Mouse (Mus musculus) urinary bladder, postnatal 36 days (tissue): ENCODE data around the gene Cdh24.
A peak's percentile ranks its signal among the peaks of the same experiment; 100 is the strongest.
"Not testable (repeated sequence)": the region's sequence is repeated elsewhere in the genome, so short reads cannot be mapped to it uniquely, and the experiment has no call there.

Source experiments
- DNase-seq, 2 experiments: peaks; one replicate each; pipeline ENCODE4 v3.0.0; 2022; ENCODE audit warnings: low spot score in 2 of 2, mixed read lengths in 1 of 2

Gene Cdh24

DNA sequence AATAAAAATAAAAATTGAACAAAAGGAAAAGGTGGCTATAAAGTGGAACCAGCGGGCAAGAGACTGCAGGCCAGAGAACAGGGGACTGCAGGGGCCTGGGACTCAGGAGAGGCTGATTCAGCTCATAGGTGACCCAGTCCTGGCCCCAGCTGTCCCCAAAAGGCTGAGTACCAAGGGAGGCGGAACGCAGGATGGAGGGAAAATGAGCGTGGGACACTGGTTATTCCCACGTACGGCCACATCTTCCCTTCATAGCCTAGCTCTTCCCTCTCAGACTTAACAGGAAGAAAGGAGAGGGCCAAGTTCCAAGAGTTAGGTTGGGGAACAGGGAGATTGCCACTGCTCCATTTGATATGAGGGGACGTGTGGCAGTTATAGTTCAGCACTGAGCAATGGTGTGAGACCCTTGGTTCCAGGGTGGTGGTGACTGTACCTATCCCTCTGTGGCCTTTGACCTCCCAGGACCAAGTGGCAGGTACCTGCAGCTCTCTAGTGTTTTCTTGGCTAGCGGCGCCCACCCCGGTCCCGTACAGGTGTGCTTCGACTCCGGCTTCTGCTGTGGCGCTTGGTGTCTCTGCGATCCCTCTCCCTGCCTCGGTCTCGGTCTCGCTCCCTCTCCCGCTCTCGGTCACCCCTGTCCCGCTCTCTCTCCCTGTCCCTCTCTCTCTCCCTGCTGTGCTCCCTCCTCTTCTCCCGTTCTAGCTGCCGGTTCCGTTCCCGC is 1.2 kb upstream of the Cdh24 start:
- no peak for DNase-seq

GRCm38 (mm10) chr14:54640946-54641304 is 239 bp downstream of the Cdh24 start, which contains the start of gene Gm17606:
Gm17606 (plus strand) TSS chr14:54640952.
- no peak for DNase-seq

DNA sequence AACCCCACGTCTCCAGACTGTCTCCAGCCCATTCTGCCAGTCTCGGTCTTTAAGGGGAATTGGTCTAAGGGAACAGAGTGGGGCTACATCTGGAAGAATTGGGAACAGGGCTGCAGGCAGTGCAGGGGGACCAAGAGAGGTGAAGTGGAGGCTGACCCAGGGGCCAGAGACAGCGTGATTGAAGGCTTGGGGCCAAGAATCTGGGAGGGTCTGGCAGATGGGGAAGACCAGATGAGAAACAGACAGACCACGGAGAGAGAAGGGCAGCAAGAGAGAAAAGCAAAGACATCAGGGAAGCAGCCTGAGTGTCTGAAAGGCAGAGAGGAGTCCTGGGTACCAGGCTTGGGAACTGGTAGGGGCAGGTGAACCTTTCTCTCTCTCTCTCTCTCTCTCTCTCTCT is 1.0 kb downstream of the Cdh24 start:
- no peak for DNase-seq

- no peak for DNase-seq
Measured at GRCm38 (mm10) chr14:54638210-54638609, 3.0 kb downstream of the Cdh24 start.

DNA sequence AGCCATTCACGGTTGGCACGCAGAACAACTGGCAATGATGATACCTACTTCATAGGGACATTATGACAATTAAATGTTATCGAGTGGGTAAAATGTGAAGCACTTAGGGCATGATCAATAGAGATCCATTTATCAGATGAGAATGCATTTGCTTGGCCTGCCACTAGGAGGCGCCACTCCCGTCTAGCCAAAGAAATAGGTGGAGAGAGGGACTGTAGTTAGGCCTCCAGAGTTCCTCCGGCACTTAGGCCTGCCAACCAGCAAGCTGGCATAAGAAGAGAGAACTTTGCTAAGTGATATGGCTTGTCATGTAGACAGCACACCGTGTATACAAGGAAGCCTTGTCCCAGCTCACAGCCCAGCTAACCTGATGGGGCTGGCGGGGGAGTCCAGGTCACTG is 4.2 kb downstream of the Cdh24 start:
- peak in 1 of 2 experiments; percentile 35 for DNase-seq

GRCm38 (mm10) chr14:54634182-54634581 is 7.0 kb downstream of the Cdh24 start:
- DNase-seq, result no peak

DNA sequence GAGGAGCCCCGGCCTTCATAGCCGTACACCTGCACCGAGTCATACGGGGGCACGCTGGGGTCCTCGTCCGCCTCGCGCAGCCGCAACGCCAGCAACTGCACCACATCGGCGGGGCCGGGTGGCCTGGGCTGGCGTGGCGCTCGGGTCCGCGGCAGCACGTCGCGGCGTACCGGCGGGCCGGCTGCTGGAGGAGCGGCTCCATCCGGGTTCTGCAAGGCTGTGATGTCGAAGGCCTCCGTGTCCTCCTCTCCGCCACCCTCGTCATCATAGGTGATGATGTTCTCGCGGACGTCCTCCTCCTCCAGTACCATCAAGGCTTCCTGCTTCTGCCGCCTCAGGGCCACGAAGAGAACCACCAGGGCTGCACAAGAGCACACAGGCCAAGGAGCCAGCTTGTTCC is 8.9 kb downstream of the Cdh24 start:
- no peak for DNase-seq

DNA sequence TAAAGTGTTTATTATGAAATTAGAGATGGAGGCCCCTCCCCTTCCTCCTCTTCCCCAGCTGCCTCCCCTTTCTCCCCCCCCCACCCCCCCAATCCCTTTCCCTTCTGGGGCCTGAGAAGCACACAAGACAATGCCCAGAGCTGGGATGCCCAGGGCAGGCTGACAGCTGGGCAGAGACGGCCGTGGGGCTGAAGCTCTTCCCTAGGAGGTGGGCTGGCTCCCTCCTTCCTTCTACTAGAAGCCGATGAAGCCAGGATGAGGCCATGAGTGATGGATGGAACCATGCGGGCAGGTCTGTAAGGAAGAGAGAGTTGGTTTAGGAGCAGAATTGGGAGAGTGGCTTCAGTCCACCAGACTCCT is 9.9 kb downstream of the Cdh24 start:
- DNase-seq, result no peak

DNA sequence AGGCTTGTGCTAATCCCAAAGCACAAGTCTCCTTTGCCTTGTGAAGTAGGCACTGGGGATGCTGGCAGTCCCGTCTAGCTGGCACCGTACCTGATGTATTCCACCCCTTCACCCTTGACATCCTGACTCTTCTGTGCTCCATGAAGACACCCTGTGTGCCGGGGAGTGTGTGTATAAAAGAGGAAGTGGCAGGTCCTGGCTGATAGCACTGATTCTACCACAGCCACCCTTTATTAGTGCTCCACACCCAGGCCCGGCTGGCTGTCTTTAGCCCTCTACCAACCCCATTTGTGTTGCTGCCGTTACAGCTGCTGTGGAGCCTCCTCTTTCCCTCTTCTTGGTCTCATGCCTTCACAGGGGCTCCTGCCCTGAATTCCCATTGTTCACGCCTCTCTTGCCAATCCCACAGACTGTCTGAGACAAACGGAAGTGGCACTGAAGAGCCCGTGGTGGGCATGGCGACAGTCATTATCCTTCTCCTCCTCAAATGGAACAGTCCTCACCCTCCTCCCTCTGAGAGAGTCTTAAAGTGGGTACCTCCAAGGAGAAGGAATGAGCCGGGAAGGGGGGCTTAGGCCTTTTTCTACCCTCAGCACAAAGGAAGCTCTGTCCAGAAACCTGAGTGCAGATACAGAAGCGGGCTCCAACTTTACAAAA is 10.5 kb downstream of the Cdh24 start:
- no peak for DNase-seq

DNA sequence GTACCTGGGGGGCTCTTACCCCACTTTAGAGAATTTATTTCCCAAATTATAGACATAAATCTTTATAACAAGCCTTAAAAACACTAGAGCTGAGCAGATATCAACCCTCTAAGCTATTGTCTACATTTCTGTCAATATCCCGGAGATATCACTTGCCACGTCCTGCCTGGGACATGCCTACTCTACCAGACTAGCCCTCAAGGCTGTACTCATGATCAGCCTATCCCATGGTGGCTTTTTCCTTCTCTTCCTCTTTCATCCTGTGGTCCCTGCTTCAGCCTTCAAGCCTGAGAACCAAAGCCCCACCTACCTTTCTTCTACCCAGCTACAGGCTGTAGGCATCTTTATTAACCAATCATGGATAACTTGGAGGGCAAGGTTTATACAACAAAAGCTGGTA is 11.4 kb downstream of the Cdh24 start:
- no peak for DNase-seq

GRCm38 (mm10) chr14:54628103-54628502 is 13.1 kb downstream of the Cdh24 start:
- no peak for DNase-seq

GRCm38 (mm10) chr14:54624976-54625375 is 16.2 kb downstream of the Cdh24 start:
- no peak for DNase-seq

- DNase-seq, result no peak
Measured at GRCm38 (mm10) chr14:54623334-54623733, 17.8 kb downstream of the Cdh24 start.

GRCm38 (mm10) chr14:54621133-54621532 is 20.0 kb downstream of the Cdh24 start, which contains the start of gene Psmb11:
Psmb11 (plus strand) TSS chr14:54621433.
- no peak for DNase-seq

- peak; percentile 85 to 86 for DNase-seq
Measured at GRCm38 (mm10) chr14:54617897-54618365, 23.2 kb downstream of the Cdh24 start, which contains the start of gene Psmb5. Psmb5 (minus strand) TSS chr14:54618022.

DNA sequence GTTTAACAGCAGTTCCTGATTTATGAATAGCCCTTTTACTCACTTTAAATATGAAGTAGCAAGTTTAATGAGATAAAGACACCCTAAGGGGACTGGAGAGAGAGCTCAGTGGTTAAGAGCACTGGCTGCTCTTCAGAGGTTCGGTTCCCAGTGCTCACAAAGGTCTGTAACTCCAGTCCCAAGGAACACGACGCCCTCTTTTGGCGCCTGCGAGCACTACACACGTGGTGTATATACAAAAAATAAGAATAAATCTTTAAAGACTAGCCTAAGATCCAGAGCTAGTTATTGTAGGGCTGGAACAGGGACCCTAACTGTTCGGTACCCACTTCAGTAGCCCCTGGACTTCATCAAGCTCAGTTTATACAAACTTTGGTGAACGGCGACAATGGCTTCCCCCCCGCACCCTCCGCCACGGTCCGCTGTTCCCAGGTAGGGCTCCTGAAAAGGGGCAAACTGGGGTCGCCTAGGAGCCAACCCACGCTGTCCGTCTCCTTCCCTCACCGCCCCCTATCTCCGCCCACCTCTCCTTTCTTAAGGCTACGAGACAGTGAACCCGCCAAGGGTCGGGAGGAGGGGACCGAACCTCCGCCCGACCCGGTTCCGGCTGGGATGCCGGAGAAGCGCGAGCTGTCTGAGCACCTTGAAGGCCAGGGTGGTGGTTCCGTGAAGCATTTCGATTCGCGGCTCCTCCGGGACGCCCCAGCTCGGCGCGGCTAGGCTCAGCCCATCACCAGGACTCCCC is 23.8 kb downstream of the Cdh24 start:
- no peak for DNase-seq

DNA sequence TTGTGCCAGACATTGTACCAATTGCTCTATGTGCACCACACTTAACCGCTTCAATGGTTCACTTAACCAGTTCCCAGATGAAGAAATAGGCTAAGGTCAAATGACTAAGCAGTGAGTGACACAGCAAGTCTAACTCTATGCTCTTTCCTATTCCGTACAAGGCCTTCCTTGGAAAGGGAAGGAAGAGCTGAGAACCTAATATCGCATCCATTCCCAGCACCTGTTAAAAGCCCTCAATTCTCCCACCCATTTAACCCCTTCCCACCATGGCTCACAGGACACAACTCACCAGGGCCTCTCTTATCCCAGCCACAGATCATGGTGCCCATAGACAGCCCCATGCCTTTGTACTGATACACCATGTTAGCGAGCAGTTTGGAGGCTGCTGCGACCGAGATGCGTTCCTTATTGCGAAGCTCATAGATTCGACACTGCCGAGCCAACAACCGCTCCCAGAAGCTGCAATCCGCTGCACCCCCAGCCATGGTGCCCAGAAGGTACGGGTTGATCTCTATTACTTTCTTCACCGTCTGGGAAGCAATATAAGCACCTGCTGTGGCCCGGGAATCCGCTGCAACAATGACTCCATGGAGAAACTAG is 24.8 kb downstream of the Cdh24 start:
- DNase-seq, result no peak

- not testable (repeated sequence) for DNase-seq
Measured at GRCm38 (mm10) chr14:54614130-54614529, 27.0 kb downstream of the Cdh24 start.

DNA sequence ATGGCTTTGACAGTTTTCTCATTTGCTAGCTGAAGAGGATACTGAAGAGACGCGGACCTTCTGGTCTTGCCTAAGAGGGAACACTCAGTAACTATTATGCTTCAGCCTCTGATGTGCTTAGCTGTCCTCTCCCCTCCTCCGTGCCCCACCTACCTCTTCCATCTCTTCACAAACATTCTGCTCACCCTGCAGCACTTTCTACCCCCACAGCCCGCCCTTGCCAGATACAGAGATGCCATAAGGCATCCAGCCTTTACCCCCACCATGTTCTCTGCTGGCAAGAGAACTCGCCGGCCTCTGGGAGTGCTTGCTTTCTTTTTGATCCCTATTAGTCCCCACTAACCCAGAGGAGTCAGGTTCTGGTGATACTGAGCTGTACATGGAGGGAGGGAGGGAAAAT is 30.5 kb downstream of the Cdh24 start:
- no peak for DNase-seq

DNA sequence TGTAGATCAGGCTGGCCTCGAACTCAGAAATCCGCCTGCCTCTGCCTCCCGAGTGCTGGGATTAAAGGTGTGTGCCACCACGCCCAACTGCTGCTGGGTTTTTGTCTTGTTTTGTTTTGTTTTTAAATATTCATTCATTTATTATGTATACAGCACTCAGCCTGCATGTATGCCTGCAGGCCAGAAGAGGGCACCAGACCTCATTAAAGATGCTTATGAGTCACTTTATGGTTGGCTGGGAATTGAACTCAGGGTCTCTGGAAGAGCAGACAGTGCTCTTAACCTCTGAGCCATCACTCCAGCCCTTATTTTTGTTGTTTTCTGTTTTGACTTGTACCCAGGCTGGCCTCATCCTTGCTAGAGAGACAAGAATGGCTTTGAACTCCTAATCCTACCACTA is 31.2 kb downstream of the Cdh24 start:
- no peak for DNase-seq

DNA sequence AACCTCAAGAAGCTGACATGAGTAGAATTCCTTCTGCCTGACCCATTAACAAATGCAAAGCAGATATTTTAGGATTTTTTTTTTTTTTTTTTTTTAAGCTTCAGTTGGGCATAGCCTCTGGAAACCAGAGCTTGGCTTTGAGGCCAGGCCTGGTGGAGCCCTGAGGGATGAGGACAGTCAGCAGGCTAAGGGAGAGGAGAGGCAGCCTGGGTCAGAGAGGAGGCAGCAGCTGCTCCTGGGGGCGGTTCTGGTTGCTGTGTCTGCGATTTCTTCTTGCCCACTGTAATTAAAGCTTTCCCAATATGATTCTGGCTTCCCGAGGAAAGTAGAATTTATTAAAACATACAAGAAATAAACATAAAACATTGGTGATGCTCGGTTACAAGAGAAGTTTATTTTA is 31.9 kb downstream of the Cdh24 start:
- DNase-seq, result no peak

DNA sequence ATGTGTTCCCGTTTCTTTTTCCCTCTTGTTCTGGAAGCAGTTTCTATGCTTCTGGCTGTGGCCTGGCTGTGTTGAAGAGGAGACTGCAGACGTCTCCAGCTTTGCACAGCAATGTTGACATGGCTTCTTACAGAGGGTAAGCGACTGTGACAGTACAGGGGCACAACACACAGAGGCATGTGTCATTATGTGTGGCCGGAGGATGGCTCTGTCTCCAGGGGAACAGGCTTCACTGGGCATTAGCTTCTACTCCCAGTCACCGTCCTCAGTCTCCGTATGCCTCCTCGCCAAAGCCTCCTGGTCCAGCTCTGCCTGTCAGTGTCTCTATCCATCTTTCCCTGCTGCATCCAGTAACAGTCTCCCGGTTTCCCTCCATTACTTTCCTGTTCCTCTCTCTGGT is 33.9 kb downstream of the Cdh24 start:
- DNase-seq, result no peak
